9 mouse cellular contexts compared by ENCODE assay signal in the genomic region with DNA sequence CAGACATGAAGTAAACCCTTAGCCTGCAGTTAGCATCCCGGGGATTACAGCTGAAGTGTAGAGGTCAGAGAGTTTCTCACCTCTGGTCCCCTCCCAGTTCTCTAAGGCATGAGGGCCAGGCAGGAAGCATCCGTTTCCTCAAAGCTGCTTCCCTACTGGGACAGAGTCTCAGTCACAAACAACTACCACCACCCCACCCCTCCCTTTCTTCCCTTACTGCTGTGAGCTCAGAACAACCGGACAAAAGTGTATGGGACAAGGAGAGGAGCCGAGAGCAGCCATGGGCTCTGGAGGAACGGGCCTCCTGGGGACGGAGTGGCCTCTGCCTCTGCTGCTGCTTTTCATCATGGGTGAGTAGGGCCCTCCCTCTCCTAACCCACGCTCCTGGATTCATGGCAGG. TPM values are rescaled to one million over a fixed set of nuclear protein-coding genes. Genes with fewer than 3 reads are reported as not detected.
DNase-seq lines count a peak whose midpoint lies in the region; ATAC-seq and TF ChIP-seq lines count a peak whose summit lies in the region.
"Had no signal": no experiment of that assay in that cellular context is flagged by ENCODE, and none has a peak within 500 bp of the region (broad histone marks: within the 10 kb centered on the region; RNA-seq: fewer than 3 reads in every experiment).

Gene Robo4, plus strand, starts transcription at position 96 of the 400 bp plus-strand sequence.

- no peaks in the 10 kb centered on the region for H3K4me1 ChIP-seq in neural tube, embryonic 13.5 days (replicated peaks)
- H3K4me1 ChIP-seq in neural tube, embryonic 15.5 days, result no peaks in the 10 kb centered on the region
- peaks cover 6% of the 10 kb centered on the region; the same call in 1 of the 2 replicates for H3K4me1 ChIP-seq in heart, embryonic 12.5 days (replicated peaks)
- no peaks in the 10 kb centered on the region for H3K4me1 ChIP-seq in olfactory bulb, adult 2 months (ENCODE audit: control insufficient read depth, insufficient read depth, low read length)
- no peaks in the 10 kb centered on the region for H3K4me1 ChIP-seq in cerebellum, adult 2 months (ENCODE audit: control insufficient read depth, insufficient read depth, low read length)

- no peak within 1 kb of the TSS; the same call in 1 of the 2 replicates for H3K27ac ChIP-seq in neural tube, embryonic 13.5 days (replicated peaks)
- no peak within 1 kb of the TSS for H3K27ac ChIP-seq in neural tube, embryonic 15.5 days (replicated peaks)
- 0 out of 2 replicates have a peak within 1 kb of the TSS, but pooled peaks have one; percentile 7 for H3K27ac ChIP-seq in heart, embryonic 12.5 days (ENCODE audit: poor library complexity, severe bottlenecking)
- H3K27ac ChIP-seq in olfactory bulb, adult 2 months (ENCODE audit: insufficient read depth, low read depth, low read length), result no peak within 1 kb of the TSS
- H3K27ac ChIP-seq in cerebellum, adult 2 months (ENCODE audit: insufficient read depth, low read length), result no peak within 1 kb of the TSS

- no peak for ATAC-seq in neural tube, embryonic 13.5 days (ENCODE audit: low read depth)
- ATAC-seq in neural tube, embryonic 15.5 days (ENCODE audit: low FRiP score), result no peak; the same call in 1 of the 2 replicates
- ATAC-seq in heart, embryonic 12.5 days (ENCODE audit: insufficient number of reproducible peaks, low FRiP score), result peak; percentile 65
- ATAC-seq in activated CD4-positive, CD25-positive, alpha-beta regulatory T cell, adult 4 months, result no peak
- ATAC-seq: Patski had no signal

- TF ChIP-seq CTCF in olfactory bulb, adult 2 months (IDR thresholded peaks at IDR 0.05; ENCODE audit: insufficient read depth, low read depth, low read length), result no peak
- TF ChIP-seq CTCF in cerebellum, adult 2 months (IDR thresholded peaks at IDR 0.05; ENCODE audit: borderline replicate concordance, insufficient read depth, low read depth, low read length), result no peak

- peak; percentile 67 for DNase-seq in kidney, postnatal 10 days
- no peak for DNase-seq in embryo, embryonic 9.5 days (ENCODE audit: extremely low spot score)
- DNase-seq in cerebellum, adult 2 months, result no peak

- peak within 1 kb of the TSS; percentile 15 for H3K4me3 ChIP-seq in neural tube, embryonic 13.5 days
- H3K4me3 ChIP-seq in neural tube, embryonic 15.5 days (replicated peaks), result no peak within 1 kb of the TSS
- H3K4me3 ChIP-seq in heart, embryonic 12.5 days, result 0 out of 2 replicates have a peak within 1 kb of the TSS, but pooled peaks have one; percentile 6
- peak within 1 kb of the TSS; percentile 26 for H3K4me3 ChIP-seq in olfactory bulb, adult 2 months (ENCODE audit: insufficient read depth, low read depth, low read length)
- H3K4me3 ChIP-seq in cerebellum, adult 2 months (replicated peaks; ENCODE audit: insufficient read depth, low read depth, low read length), result no peak within 1 kb of the TSS

- TF ChIP-seq POLR2A in olfactory bulb, adult 2 months (IDR thresholded peaks at IDR 0.05; ENCODE audit: insufficient read depth, low read depth, low read length), result no peak
- no peak for TF ChIP-seq POLR2A in cerebellum, adult 2 months (IDR thresholded peaks at IDR 0.05; ENCODE audit: borderline replicate concordance, insufficient read depth, low read length)

- no peaks in the 10 kb centered on the region for H3K36me3 ChIP-seq in neural tube, embryonic 13.5 days
- H3K36me3 ChIP-seq in neural tube, embryonic 15.5 days, result no peaks in the 10 kb centered on the region
- no peaks in the 10 kb centered on the region for H3K36me3 ChIP-seq in heart, embryonic 12.5 days

- WGBS in neural tube, embryonic 13.5 days, result 23% methylated on average over 7 of the region's 7 CpGs
- WGBS in neural tube, embryonic 15.5 days, result 26% methylated on average over 7 of the region's 7 CpGs
- WGBS in heart, embryonic 12.5 days, result 18% methylated on average over 7 of the region's 7 CpGs
- 59% methylated on average over 7 of the region's 7 CpGs for WGBS in olfactory bulb, adult 2 months
- 19% methylated on average over 7 of the region's 7 CpGs for WGBS in cerebellum, adult 2 months

- no peaks in the 10 kb centered on the region for H3K27me3 ChIP-seq in neural tube, embryonic 13.5 days
- 0 out of 2 replicates have a peak, but pooled peaks cover 3% of the 10 kb centered on the region for H3K27me3 ChIP-seq in neural tube, embryonic 15.5 days (replicated peaks)
- H3K27me3 ChIP-seq in heart, embryonic 12.5 days (replicated peaks), result peaks cover 7% of the 10 kb centered on the region; the same call in 1 of the 2 replicates
- no peaks in the 10 kb centered on the region for H3K27me3 ChIP-seq in cerebellum, adult 2 months (ENCODE audit: control insufficient read depth, insufficient read depth, low read length)

- no peaks in the 10 kb centered on the region for H3K9me3 ChIP-seq in neural tube, embryonic 13.5 days
- H3K9me3 ChIP-seq in neural tube, embryonic 15.5 days (replicated peaks), result no peaks in the 10 kb centered on the region
- H3K9me3 ChIP-seq in heart, embryonic 12.5 days (replicated peaks), result no peaks in the 10 kb centered on the region

- H3K4me2 ChIP-seq in neural tube, embryonic 13.5 days, result no peak within 1 kb of the TSS
- H3K4me2 ChIP-seq in neural tube, embryonic 15.5 days, result no peak within 1 kb of the TSS
- H3K4me2 ChIP-seq in heart, embryonic 12.5 days, result peak within 1 kb of the TSS; percentile 22

- no peak within 1 kb of the TSS for H3K9ac ChIP-seq in neural tube, embryonic 13.5 days
- H3K9ac ChIP-seq in neural tube, embryonic 15.5 days (replicated peaks), result no peak within 1 kb of the TSS
- no peak within 1 kb of the TSS for H3K9ac ChIP-seq in heart, embryonic 12.5 days

RNA-seq across cellular contexts. Expression of gene Robo4, which starts in this region (rescaled TPM):
- 6.2 and 7.8 TPM in 2 replicates for polyA plus RNA-seq in neural tube, embryonic 13.5 days (2015; fragmentation: Nextera tagmentation; extraction: Ambion mirVana)
- 5.4 and 6.2 TPM in 2 replicates for polyA plus RNA-seq in neural tube, embryonic 15.5 days (2015; fragmentation: Nextera tagmentation; extraction: Ambion mirVana)
- polyA plus RNA-seq in heart, embryonic 12.5 days (2016; fragmentation: Nextera tagmentation; extraction: Ambion mirVana), result 4.6 and 6.2 TPM in 2 replicates
- polyA plus RNA-seq in olfactory bulb, adult 2 months (2012; ENCODE audit: insufficient read depth, insufficient read length, low replicate concordance, missing spikeins), result not detected in 2 replicates
- not detected for polyA plus RNA-seq in activated CD4-positive, CD25-positive, alpha-beta regulatory T cell, adult 4 months (2017; shearing (Covaris generic))
- 5.7 and 5.9 TPM in 2 replicates for polyA plus RNA-seq in cerebellum, adult 2 months (2012; rRNA removed)
- polyA plus RNA-seq: Patski had no signal

Comparison
In these comparisons a context has a peak if more than half of its experiments do, and no peak if none do; other contexts are left out.
1. H3K4me3 ChIP-seq: peak in neural tube, embryonic 13.5 days (single experiment), heart, embryonic 12.5 days (single experiment) and olfactory bulb, adult 2 months (single experiment); none in neural tube, embryonic 15.5 days (single experiment) and cerebellum, adult 2 months (single experiment).